Mouse (Mus musculus): Measurements from ENCODE around the gene Fank1.

DNA sequence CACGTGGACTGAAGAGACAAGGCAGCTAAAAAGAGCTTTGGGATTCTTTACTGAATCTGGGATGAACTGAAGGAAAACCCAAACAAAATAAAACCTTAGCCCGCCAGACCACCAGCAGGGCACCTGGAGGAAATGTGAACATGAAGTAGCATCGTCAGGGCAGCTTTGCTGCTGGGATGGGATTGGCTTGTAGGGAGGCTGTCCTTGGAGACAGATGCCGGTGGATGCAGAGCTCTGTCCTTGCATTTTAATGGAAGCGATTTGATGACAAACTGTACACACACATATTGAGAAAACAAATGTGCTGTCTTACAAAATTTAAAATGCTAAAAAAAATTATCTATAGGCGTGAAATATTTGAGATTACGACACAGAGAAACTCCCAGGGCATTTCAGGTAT is 36.3 kb downstream of the Fank1 start:
- no peak for TF ChIP-seq POLR2A (IDR thresholded peaks at IDR 0.05; ENCODE audit: insufficient read depth, low read depth, low read length)
- TF ChIP-seq CTCF (IDR thresholded peaks at IDR 0.05), result no peak
- no peak for TF ChIP-seq EP300 (IDR thresholded peaks at IDR 0.05; ENCODE audit: insufficient read depth, low read depth, low read length)
